Mouse (Mus musculus): ENCODE results near the gene Dis3. TPM values are rescaled to one million over a fixed set of nuclear protein-coding genes. Genes with fewer than 3 reads are reported as not detected.
A peak's percentile ranks its signal among the peaks of the same experiment; 100 is the strongest.

The Dis3 gene
- polyA plus RNA-seq, 1 experiment from 2014 or later: 24.8 TPM

DNA sequence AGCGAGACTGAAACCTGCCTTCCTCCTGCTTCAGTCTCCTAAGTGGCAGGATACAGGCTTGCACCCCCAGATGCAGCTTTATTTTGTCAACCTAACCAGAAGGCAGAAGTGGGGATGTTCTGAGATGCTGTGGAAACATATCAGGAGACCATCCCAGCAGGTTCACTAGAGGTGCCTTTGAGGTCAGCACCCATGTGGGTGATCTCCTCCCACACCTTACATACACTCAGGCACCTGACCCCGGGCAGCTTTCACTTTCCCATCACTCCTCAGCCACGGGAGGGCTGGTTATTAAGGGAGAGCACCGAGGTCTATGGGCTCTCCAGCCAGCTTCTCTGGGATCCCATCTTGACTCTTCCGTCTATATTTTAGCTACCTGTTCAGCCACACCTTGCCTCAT lies 67.0 kb downstream of the Dis3 start:
- no peak overlapping the region for H3K27ac ChIP-seq
- H3K27me3 ChIP-seq: no peaks in the 10 kb centered on the region
- H3K9me3 ChIP-seq (replicated peaks): no peaks in the 10 kb centered on the region
- H3K9ac ChIP-seq: no peak overlapping the region
- H3K4me2 ChIP-seq: no peak overlapping the region
- ATAC-seq: 0 out of 2 replicates have a peak, but pooled peaks have one; percentile 50
- 89% methylated on average over 5 of the region's 5 CpGs for WGBS
- no peak overlapping the region for H3K4me3 ChIP-seq
- no peaks in the 10 kb centered on the region for H3K4me1 ChIP-seq
- H3K36me3 ChIP-seq (ENCODE audit: poor library complexity, severe bottlenecking): peaks cover 19% of the 10 kb centered on the region

DNA sequence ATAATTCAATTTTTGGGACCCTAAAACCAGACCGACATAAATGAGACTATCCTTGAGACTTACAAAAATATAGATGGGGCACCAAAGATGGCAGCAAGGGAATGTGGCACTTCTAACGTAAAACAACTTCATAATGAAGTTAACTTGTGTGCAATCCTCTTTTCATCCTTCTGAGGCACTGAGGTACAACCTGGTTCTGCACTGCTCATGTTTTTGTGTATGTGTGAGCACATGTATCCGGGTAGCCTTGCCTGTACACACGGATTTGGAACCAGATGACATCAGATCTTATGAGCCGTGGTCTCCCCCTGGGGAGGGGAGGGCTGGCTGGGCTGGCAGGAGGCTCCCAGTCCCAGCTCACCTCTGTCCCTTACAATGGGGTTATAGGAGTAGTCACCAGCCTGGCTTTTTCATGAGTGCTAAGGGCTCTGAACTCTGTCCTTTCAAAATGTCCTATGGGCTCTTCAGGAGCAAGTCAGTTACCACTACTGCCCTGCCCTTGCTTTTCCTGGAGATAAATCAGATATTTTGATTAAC lies 68.2 kb downstream of the Dis3 start:
- Histone ChIP-seq H3K9me3 (replicated peaks) (0 out of 2 replicates have a peak, but pooled peaks cover 4% of the 10 kb centered on the region), H3K27me3 (no peaks in the 10 kb centered on the region), H3K4me3 (no peak overlapping the region), H3K4me2 (no peak overlapping the region), H3K4me1 (no peaks in the 10 kb centered on the region), H3K27ac (no peak overlapping the region), H3K9ac (no peak overlapping the region), H3K36me3 (ENCODE audit: poor library complexity, severe bottlenecking) (peaks cover 19% of the 10 kb centered on the region)
- 80% methylated on average over 5 of the region's 5 CpGs for WGBS
- ATAC-seq: no peak

DNA sequence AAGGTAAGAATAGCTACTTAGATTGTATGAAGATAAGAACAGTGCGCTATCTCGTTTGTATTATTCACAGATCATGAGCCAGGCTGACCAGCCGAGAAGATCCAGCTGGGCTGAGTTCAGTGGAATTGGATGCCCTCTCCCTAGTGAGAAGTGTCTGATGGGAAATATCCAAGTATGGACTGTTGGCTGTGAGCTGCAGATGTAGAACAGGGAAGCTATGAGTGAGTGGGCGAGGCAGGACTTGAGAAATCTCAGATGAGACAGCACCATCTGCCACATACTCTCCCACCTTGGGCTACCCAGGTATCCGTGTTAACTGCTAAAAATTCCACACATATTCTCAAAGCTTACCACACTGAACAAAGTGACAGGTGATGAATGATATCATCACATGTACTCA lies 69.6 kb downstream of the Dis3 start:
- 0 out of 2 replicates have a peak, but pooled peaks have one; percentile 23 for ATAC-seq
- 83% methylated on average over 5 of the region's 5 CpGs for WGBS
- no peak overlapping the region for H3K27ac ChIP-seq
- H3K9me3 ChIP-seq (replicated peaks): 0 out of 2 replicates have a peak, but pooled peaks cover 4% of the 10 kb centered on the region
- H3K9ac ChIP-seq: no peak overlapping the region
- no peaks in the 10 kb centered on the region for H3K4me1 ChIP-seq
- no peaks in the 10 kb centered on the region for H3K27me3 ChIP-seq
- H3K36me3 ChIP-seq (ENCODE audit: poor library complexity, severe bottlenecking): peaks cover 13% of the 10 kb centered on the region
- no peak overlapping the region for H3K4me3 ChIP-seq
- no peak overlapping the region for H3K4me2 ChIP-seq

Other genes with a start within 250 kb of the Dis3 start
- 0.74 TPM in 1 of 2 replicates, not detected in the other for gene Rpl36a-ps1, start 105.5 kb downstream of the Dis3 start, polyA plus RNA-seq (2015; fragmentation: Nextera tagmentation; extraction: Ambion mirVana)
- 131 and 146 TPM in 2 replicates for gene Mzt1, start 53.6 kb downstream of the Dis3 start, polyA plus RNA-seq (2015; fragmentation: Nextera tagmentation; extraction: Ambion mirVana)
- 48.2 and 50.4 TPM in 2 replicates for gene Bora, start 53.5 kb downstream of the Dis3 start, polyA plus RNA-seq (2015; fragmentation: Nextera tagmentation; extraction: Ambion mirVana)
- 21.2 and 21.6 TPM in 2 replicates for gene Pibf1, start 346 bp downstream of the Dis3 start, polyA plus RNA-seq (2015; fragmentation: Nextera tagmentation; extraction: Ambion mirVana)
- gene Klf5, start 198.9 kb upstream of the Dis3 start, polyA plus RNA-seq (2015; fragmentation: Nextera tagmentation; extraction: Ambion mirVana): 1.8 and 2.1 TPM in 2 replicates

Measured in forebrain, embryonic 13.5 days (tissue).